Mouse (Mus musculus) ES-Bruce4 (cell line): Measurements from ENCODE around the gene Galnt6.

Source experiments
- CTCF ChIP-seq: IDR thresholded peaks from one replicate; pipeline ENCODE4 v1.8.1; 2011; ENCODE audit warnings: low read depth, low read length
- EP300 ChIP-seq: IDR thresholded peaks from 2 replicates; pipeline ENCODE4 v1.6.1; 2011; ENCODE audit warnings: low read depth, low read length; ENCODE audit not compliant: insufficient read depth
- POLR2A ChIP-seq: IDR thresholded peaks from one replicate; pipeline ENCODE4 v1.8.1; 2011; ENCODE audit warnings: low read length; ENCODE audit not compliant: insufficient read depth

GRCm38 (mm10) chr15:100687430-100687971 is 41.7 kb downstream of the Galnt6 start, which contains the start of gene Cela1:
- TF ChIP-seq CTCF (no peak), EP300 (no peak), POLR2A (no peak)
